Mouse (Mus musculus) kidney, embryonic 14.5 days (tissue): ENCODE results near the gene R3hdm1. TPM values are rescaled to one million over a fixed set of nuclear protein-coding genes. Genes with fewer than 3 reads are reported as not detected.
"Not testable (repeated sequence)": the region's sequence is repeated elsewhere in the genome, so short reads cannot be mapped to it uniquely, and the experiment has no call there.

Experiments used
- ATAC-seq: fragments of 200-750 bp; cut with Nextera tagmentation; 2 replicates; pipeline ENCODE4 v1.8.0; 2017; ENCODE audit warnings: moderate number of reproducible peaks, mild to moderate bottlenecking, moderate TSS enrichment, moderate library complexity; ENCODE audit not compliant: low FRiP score, low TSS enrichment
- H3K27ac ChIP-seq: fragments of 300-500 bp; sonication (generic); 2 replicates; pipeline ENCODE4 v1.5.1; 2014; ENCODE audit warnings: low read depth, mild to moderate bottlenecking, low read length, moderate library complexity, mixed read lengths
- H3K27me3 ChIP-seq: fragments of 300-500 bp; sonication (generic); 2 replicates; pipeline ENCODE4 v1.6.1; 2014; ENCODE audit warnings: mild to moderate bottlenecking, low read length; ENCODE audit not compliant: control insufficient read depth, insufficient read depth
- H3K36me3 ChIP-seq: fragments of 300-500 bp; sonication (generic); 2 replicates; pipeline ENCODE4 v1.6.1; 2014; ENCODE audit warnings: low read length, mixed read lengths; ENCODE audit not compliant: control insufficient read depth, insufficient read depth
- H3K4me1 ChIP-seq: fragments of 300-500 bp; sonication (generic); 2 replicates; pipeline ENCODE4 v1.6.1; 2014; ENCODE audit warnings: low read length, mixed read lengths; ENCODE audit not compliant: control insufficient read depth, insufficient read depth
- H3K4me2 ChIP-seq: fragments of 300-500 bp; sonication (generic); replicated peaks from 2 replicates; pipeline ENCODE4 v1.6.1; 2014; ENCODE audit warnings: low read depth, mild to moderate bottlenecking, low read length
- H3K4me3 ChIP-seq: fragments of 300-500 bp; sonication (generic); 2 replicates; pipeline ENCODE4 v1.5.1; 2014; ENCODE audit warnings: mild to moderate bottlenecking, low read length
- H3K9ac ChIP-seq: fragments of 300-500 bp; sonication (generic); 2 replicates; pipeline ENCODE4 v1.6.1; 2014; ENCODE audit warnings: low read depth, mild to moderate bottlenecking, low read length, moderate library complexity
- H3K9me3 ChIP-seq: fragments of 300-500 bp; sonication (generic); 2 replicates; pipeline ENCODE4 v1.6.1; 2016; ENCODE audit warnings: low read length; ENCODE audit not compliant: control insufficient read depth
- WGBS: fragments of 180-500 bp; shearing (Covaris S2); extraction: QIAGEN DNeasy Blood & Tissue Kit; methylation state at CpG from one replicate; pipeline ENCODE4 v1.1.7; 2014; 5-methylcytosine and 5-hydroxymethylcytosine counted together
- polyA plus RNA-seq: library from polyadenylated mRNA; unstranded; fragments of >200 nt; fragmentation: Nextera tagmentation; extraction: Ambion mirVana; gene quantifications from 2 replicates; pipeline ENCODE4 v1.2.1, GENCODE M21; 2014

R3hdm1 gene
- polyA plus RNA-seq, 1 experiment from 2014 or later = 89.0 TPM

- ATAC-seq = peak; percentile 20
- WGBS = under 1% methylated on average over 15 of the region's 15 CpGs
- Histone ChIP-seq H3K27me3 (no peaks in the 10 kb centered on the region), H3K9ac (peak overlapping the region; percentile 58), H3K9me3 (no peaks in the 10 kb centered on the region), H3K4me1 (peaks cover 3% of the 10 kb centered on the region; the same call in 1 of the 2 replicates), H3K27ac (peak overlapping the region; percentile 69; the same call in 1 of the 2 replicates), H3K36me3 (no peaks in the 10 kb centered on the region), H3K4me2 (peak overlapping the region; percentile 57), H3K4me3 (peak overlapping the region; percentile 95)
Observed at GRCm38 (mm10) chr1:128102251-128102640, 855 bp upstream of the R3hdm1 start.

GRCm38 (mm10) chr1:128103520-128104088, 503 bp downstream of the R3hdm1 start:
- no peaks in the 10 kb centered on the region for H3K9me3 ChIP-seq

GRCm38 (mm10) chr1:128120913-128121627, 18.0 kb downstream of the R3hdm1 start:
- Histone ChIP-seq H3K9me3 (peaks cover 4% of the 10 kb centered on the region; the same call in 1 of the 2 replicates), H3K9ac (no peak overlapping the region), H3K4me3 (no peak overlapping the region), H3K4me1 (no peaks in the 10 kb centered on the region), H3K27ac (no peak overlapping the region), H3K27me3 (no peaks in the 10 kb centered on the region), H3K4me2 (no peak overlapping the region), H3K36me3 (no peaks in the 10 kb centered on the region)
- 92% methylated on average over 4 of the region's 4 CpGs for WGBS
- ATAC-seq = no peak

More at GRCm38 (mm10) chr1:128103520-128104088, 503 bp downstream of the R3hdm1 start:
- Histone ChIP-seq H3K27me3 (no peaks in the 10 kb centered on the region), H3K36me3 (no peaks in the 10 kb centered on the region), H3K4me2 (peak overlapping the region; percentile 71), H3K4me1 (peaks cover 3% of the 10 kb centered on the region; the same call in 1 of the 2 replicates), H3K27ac (peak overlapping the region; percentile 90), H3K4me3 (peak overlapping the region; percentile 95), H3K9ac (peak overlapping the region; percentile 88)
- WGBS = 0% methylated on average over 29 of the region's 47 CpGs
- peak; percentile 67 for ATAC-seq

GRCm38 (mm10) chr1:128136222-128136621, 33.1 kb downstream of the R3hdm1 start:
- H3K36me3 ChIP-seq, H3K27me3 ChIP-seq, H3K4me1 ChIP-seq, H3K4me2 ChIP-seq, H3K27ac ChIP-seq, H3K9ac ChIP-seq, ATAC-seq, H3K4me3 ChIP-seq, H3K9me3 ChIP-seq: not testable (repeated sequence)

- H3K27ac ChIP-seq = no peak overlapping the region
- ATAC-seq = no peak
- H3K9ac ChIP-seq = no peak overlapping the region
- H3K4me2 ChIP-seq = no peak overlapping the region
- H3K9me3 ChIP-seq = no peaks in the 10 kb centered on the region
- no peaks in the 10 kb centered on the region for H3K36me3 ChIP-seq
- H3K4me1 ChIP-seq = no peaks in the 10 kb centered on the region
- H3K27me3 ChIP-seq = no peaks in the 10 kb centered on the region
- no peak overlapping the region for H3K4me3 ChIP-seq
Observed at GRCm38 (mm10) chr1:128141039-128141438, 37.9 kb downstream of the R3hdm1 start.

- no peaks in the 10 kb centered on the region for H3K4me1 ChIP-seq
Observed at GRCm38 (mm10) chr1:128141737-128142136, 38.6 kb downstream of the R3hdm1 start.

GRCm38 (mm10) chr1:128166956-128167355, 63.9 kb downstream of the R3hdm1 start:
- ATAC-seq = no peak
- Histone ChIP-seq H3K27ac (no peak overlapping the region), H3K27me3 (no peaks in the 10 kb centered on the region), H3K4me1 (no peaks in the 10 kb centered on the region), H3K9me3 (no peaks in the 10 kb centered on the region), H3K4me3 (no peak overlapping the region), H3K36me3 (no peaks in the 10 kb centered on the region; the same call in 1 of the 2 replicates), H3K9ac (no peak overlapping the region), H3K4me2 (no peak overlapping the region)
- WGBS = 95% methylated on average over 1 of the region's 1 CpGs

More at GRCm38 (mm10) chr1:128141737-128142136, 38.6 kb downstream of the R3hdm1 start:
- Histone ChIP-seq H3K9me3 (no peaks in the 10 kb centered on the region), H3K9ac (no peak overlapping the region), H3K27me3 (no peaks in the 10 kb centered on the region), H3K27ac (no peak overlapping the region), H3K4me3 (no peak overlapping the region), H3K4me2 (no peak overlapping the region), H3K36me3 (no peaks in the 10 kb centered on the region)
- ATAC-seq = no peak

- Histone ChIP-seq H3K4me1 (no peaks in the 10 kb centered on the region), H3K27ac (no peak overlapping the region), H3K36me3 (peaks cover 5% of the 10 kb centered on the region; the same call in 1 of the 2 replicates), H3K27me3 (no peaks in the 10 kb centered on the region), H3K9me3 (no peaks in the 10 kb centered on the region), H3K9ac (no peak overlapping the region), H3K4me2 (no peak overlapping the region), H3K4me3 (no peak overlapping the region)
- ATAC-seq = no peak
Observed at GRCm38 (mm10) chr1:128170104-128170503, 67.0 kb downstream of the R3hdm1 start.

- Histone ChIP-seq H3K4me1 (no peaks in the 10 kb centered on the region), H3K4me2 (no peak overlapping the region), H3K9ac (no peak overlapping the region), H3K9me3 (no peaks in the 10 kb centered on the region), H3K36me3 (peaks cover 46% of the 10 kb centered on the region), H3K4me3 (no peak overlapping the region), H3K27ac (no peak overlapping the region), H3K27me3 (no peaks in the 10 kb centered on the region)
- 64% methylated on average over 2 of the region's 2 CpGs for WGBS
- no peak for ATAC-seq
Observed at GRCm38 (mm10) chr1:128191426-128191825, 88.3 kb downstream of the R3hdm1 start.
